In genomic region chr7:37387871-37388270, GRCm38 (mm10) we compare ENCODE assay signal across 10 mouse cellular contexts.
"Had no signal": no experiment of that assay in that cellular context is flagged by ENCODE, and none has a peak within 500 bp of the region (broad histone marks: within the 10 kb centered on the region; RNA-seq: fewer than 3 reads in every experiment).

No protein-coding gene starts in this region.

- H3K36me3 ChIP-seq: limb, embryonic 15.5 days; liver, embryonic 12.5 days; lung, embryonic 15.5 days; midbrain, embryonic 12.5 days had no signal

- H3K27ac ChIP-seq: kidney, postnatal 0 days; limb, embryonic 15.5 days; liver, embryonic 12.5 days; lung, embryonic 15.5 days; midbrain, embryonic 12.5 days; stomach, postnatal 0 days had no signal

- H3K4me3 ChIP-seq: limb, embryonic 15.5 days; liver, embryonic 12.5 days; lung, embryonic 15.5 days; midbrain, embryonic 12.5 days had no signal

- DNase-seq: kidney, adult 9 months; kidney, postnatal 36 days; layer of hippocampus, adult 9-11 months; thymus, postnatal 4 days had no signal

- H3K27me3 ChIP-seq: limb, embryonic 15.5 days; liver, embryonic 12.5 days; lung, embryonic 15.5 days; midbrain, embryonic 12.5 days had no signal

- H3K4me1 ChIP-seq: limb, embryonic 15.5 days; liver, embryonic 12.5 days; lung, embryonic 15.5 days; midbrain, embryonic 12.5 days had no signal

- H3K9ac ChIP-seq: limb, embryonic 15.5 days; liver, embryonic 12.5 days; lung, embryonic 15.5 days; midbrain, embryonic 12.5 days had no signal

- H3K4me2 ChIP-seq: limb, embryonic 15.5 days; liver, embryonic 12.5 days; lung, embryonic 15.5 days; midbrain, embryonic 12.5 days had no signal

- ATAC-seq: liver, embryonic 12.5 days had no signal

- H3K9me3 ChIP-seq: limb, embryonic 15.5 days; liver, embryonic 12.5 days; lung, embryonic 15.5 days; midbrain, embryonic 12.5 days had no signal
